Mouse (Mus musculus): ENCODE results near the gene Fstl3. TPM values are rescaled to one million over a fixed set of nuclear protein-coding genes. Genes with fewer than 3 reads are reported as not detected.

Fstl3 gene
- polyA plus RNA-seq, 1 experiment = 2.5 TPM

GRCm38 (mm10) chr10:79800508-79800907, 23.4 kb downstream of the Fstl3 start:
- no peak for DNase-seq
- 24% methylated on average over 11 of the region's 11 CpGs for WGBS
- TF ChIP-seq CTCF (IDR thresholded peaks at IDR 0.05; ENCODE audit: borderline replicate concordance, insufficient read depth, low read depth, low read length) = no peak
- TF ChIP-seq POLR2A (IDR thresholded peaks at IDR 0.05; ENCODE audit: borderline replicate concordance, insufficient read depth, low read length) = no peak
- Histone ChIP-seq H3K4me1 (ENCODE audit: control insufficient read depth, insufficient read depth, low read length) (peaks cover 40% of the 10 kb centered on the region), H3K27ac (ENCODE audit: insufficient read depth, low read length) (no peak overlapping the region; the same call in 1 of the 2 replicates), H3K27me3 (ENCODE audit: control insufficient read depth, insufficient read depth, low read length) (no peaks in the 10 kb centered on the region), H3K4me3 (replicated peaks; ENCODE audit: insufficient read depth, low read depth, low read length) (no peak overlapping the region)

DNA sequence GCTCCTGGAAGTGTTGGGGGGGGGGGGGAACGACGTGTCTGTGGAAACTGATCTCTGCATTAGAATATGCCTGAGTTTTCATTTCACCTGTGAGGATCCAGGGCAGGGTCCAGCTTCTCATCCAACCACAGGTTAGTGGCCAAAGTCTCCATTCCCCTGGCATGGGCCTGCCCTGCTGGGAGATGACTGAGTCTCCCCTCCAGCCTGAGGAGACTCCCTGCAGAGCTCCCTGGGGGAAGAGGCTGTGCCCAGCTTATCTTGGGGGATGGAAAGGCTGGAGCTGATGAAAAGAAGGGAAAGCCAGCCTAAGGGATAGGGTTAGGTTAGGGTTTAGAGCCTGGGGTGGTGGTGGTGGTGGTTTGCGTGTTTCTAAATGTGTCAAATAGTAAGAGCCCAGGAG, 24.8 kb downstream of the Fstl3 start:
- TF ChIP-seq POLR2A (IDR thresholded peaks at IDR 0.05; ENCODE audit: borderline replicate concordance, insufficient read depth, low read length) (no peak), CTCF (IDR thresholded peaks at IDR 0.05; ENCODE audit: borderline replicate concordance, insufficient read depth, low read depth, low read length) (no peak)
- Histone ChIP-seq H3K4me3 (replicated peaks; ENCODE audit: insufficient read depth, low read depth, low read length) (no peak overlapping the region), H3K4me1 (ENCODE audit: control insufficient read depth, insufficient read depth, low read length) (peaks cover 52% of the 10 kb centered on the region), H3K27me3 (ENCODE audit: control insufficient read depth, insufficient read depth, low read length) (no peaks in the 10 kb centered on the region), H3K27ac (ENCODE audit: insufficient read depth, low read length) (peak overlapping the region; percentile 49)
- no peak for DNase-seq
- 30% methylated on average over 3 of the region's 3 CpGs for WGBS

GRCm38 (mm10) chr10:79802331-79802971, 25.4 kb downstream of the Fstl3 start:
- H3K27me3 ChIP-seq (ENCODE audit: control insufficient read depth, insufficient read depth, low read length) = no peaks in the 10 kb centered on the region
- peak; percentile 47 to 52 for DNase-seq
- 21% methylated on average over 11 of the region's 11 CpGs for WGBS

DNA sequence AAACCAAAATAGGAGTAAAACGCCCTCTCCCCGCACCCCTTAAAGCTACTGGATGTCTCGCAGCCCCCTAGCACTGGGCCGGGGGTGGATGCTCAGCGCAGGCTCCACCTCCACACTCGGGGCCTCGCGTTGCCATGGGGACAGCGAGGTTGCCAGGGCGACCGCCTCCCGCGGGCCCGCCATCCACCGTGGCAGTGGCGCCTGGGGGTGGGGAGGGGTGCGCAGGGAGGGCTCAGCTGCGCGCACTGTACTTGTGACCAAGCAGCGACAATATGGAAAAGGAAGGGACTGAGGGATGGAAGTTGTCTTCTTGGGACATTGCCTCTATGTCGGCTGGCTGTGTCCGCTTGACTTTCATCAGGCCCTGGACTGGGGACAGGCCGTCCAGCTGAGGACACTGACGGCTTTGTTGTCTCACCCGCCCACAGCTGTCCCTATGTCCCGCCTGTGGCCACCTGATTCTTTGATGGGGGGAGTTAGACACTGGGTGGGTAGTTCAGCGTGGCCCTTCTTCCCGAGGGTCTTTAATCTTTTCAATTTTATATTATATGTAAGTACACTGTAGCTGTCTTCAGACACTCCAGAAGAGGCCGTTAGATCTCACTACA, 26.7 kb downstream of the Fstl3 start:
- H3K4me3 ChIP-seq (replicated peaks; ENCODE audit: insufficient read depth, low read depth, low read length) = peak overlapping the region; percentile 11
- TF ChIP-seq CTCF (IDR thresholded peaks at IDR 0.05; ENCODE audit: borderline replicate concordance, insufficient read depth, low read depth, low read length) (no peak), POLR2A (IDR thresholded peaks at IDR 0.05; ENCODE audit: borderline replicate concordance, insufficient read depth, low read length) (no peak)
- DNase-seq = peak; percentile 70
- H3K4me1 ChIP-seq (ENCODE audit: control insufficient read depth, insufficient read depth, low read length) = peaks cover 68% of the 10 kb centered on the region
- WGBS = 14% methylated on average over 29 of the region's 29 CpGs
- H3K27me3 ChIP-seq (ENCODE audit: control insufficient read depth, insufficient read depth, low read length) = no peaks in the 10 kb centered on the region
- H3K27ac ChIP-seq (ENCODE audit: insufficient read depth, low read length) = peak overlapping the region; percentile 66; the same call in 1 of the 2 replicates

More at GRCm38 (mm10) chr10:79802331-79802971, 25.4 kb downstream of the Fstl3 start:
- H3K4me1 ChIP-seq (ENCODE audit: control insufficient read depth, insufficient read depth, low read length) = peaks cover 58% of the 10 kb centered on the region
- TF ChIP-seq CTCF (IDR thresholded peaks at IDR 0.05; ENCODE audit: borderline replicate concordance, insufficient read depth, low read depth, low read length) = no peak
- no peak for TF ChIP-seq POLR2A (IDR thresholded peaks at IDR 0.05; ENCODE audit: borderline replicate concordance, insufficient read depth, low read length)
- peak overlapping the region; percentile 49 for H3K27ac ChIP-seq (ENCODE audit: insufficient read depth, low read length)
- no peak overlapping the region for H3K4me3 ChIP-seq (replicated peaks; ENCODE audit: insufficient read depth, low read depth, low read length)

DNA sequence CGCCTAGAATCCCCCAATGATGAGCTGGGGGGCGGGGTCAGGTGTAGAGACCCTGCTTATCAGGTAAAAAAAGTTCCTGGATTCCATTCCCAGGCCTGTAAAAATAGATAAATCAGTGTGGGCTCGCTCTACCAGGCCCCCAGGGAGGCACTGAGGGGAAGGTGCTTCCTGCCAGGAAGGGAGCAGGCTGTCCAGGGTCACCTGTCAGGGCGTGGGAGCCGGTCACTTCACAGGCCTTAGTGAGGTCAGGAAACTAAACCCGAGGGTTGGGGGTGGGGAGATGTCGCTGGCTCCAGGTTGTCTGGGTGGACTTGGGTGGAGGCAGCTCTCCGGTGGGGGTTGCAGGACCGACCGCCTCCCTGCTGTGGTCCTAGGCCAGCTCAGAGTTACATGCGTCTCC, 28.6 kb downstream of the Fstl3 start:
- peaks cover 62% of the 10 kb centered on the region for H3K4me1 ChIP-seq (ENCODE audit: control insufficient read depth, insufficient read depth, low read length)
- TF ChIP-seq CTCF (IDR thresholded peaks at IDR 0.05; ENCODE audit: borderline replicate concordance, insufficient read depth, low read depth, low read length) (no peak), POLR2A (IDR thresholded peaks at IDR 0.05; ENCODE audit: borderline replicate concordance, insufficient read depth, low read length) (no peak)
- no peaks in the 10 kb centered on the region for H3K27me3 ChIP-seq (ENCODE audit: control insufficient read depth, insufficient read depth, low read length)
- H3K4me3 ChIP-seq (replicated peaks; ENCODE audit: insufficient read depth, low read depth, low read length) = no peak overlapping the region
- WGBS = 51% methylated on average over 11 of the region's 11 CpGs
- H3K27ac ChIP-seq (ENCODE audit: insufficient read depth, low read length) = peak overlapping the region; percentile 40; the same call in 1 of the 2 replicates
- DNase-seq = no peak

DNA sequence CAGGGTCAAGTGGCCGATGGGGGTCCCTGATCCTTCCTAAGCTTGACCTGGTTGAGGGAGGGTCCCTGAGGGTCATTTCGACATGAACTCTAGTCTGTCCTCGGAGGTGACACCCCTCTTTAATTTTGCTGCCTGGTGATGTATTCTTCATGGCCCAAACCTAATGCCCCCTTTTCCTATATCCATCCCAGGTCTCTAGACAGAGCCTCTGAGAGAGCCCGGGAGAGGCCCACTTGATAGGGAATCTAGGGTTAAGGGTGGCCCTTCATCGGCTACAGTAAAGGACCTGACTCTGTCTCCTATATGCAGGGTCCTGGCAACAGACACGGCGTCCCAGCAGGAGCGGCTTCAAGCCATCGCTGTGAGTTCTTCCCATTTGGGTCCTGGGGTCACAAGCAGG, 29.3 kb downstream of the Fstl3 start:
- no peak overlapping the region for H3K4me3 ChIP-seq (replicated peaks; ENCODE audit: insufficient read depth, low read depth, low read length)
- peak overlapping the region; percentile 65 for H3K27ac ChIP-seq (ENCODE audit: insufficient read depth, low read length)
- H3K4me1 ChIP-seq (ENCODE audit: control insufficient read depth, insufficient read depth, low read length) = peaks cover 58% of the 10 kb centered on the region
- TF ChIP-seq POLR2A (IDR thresholded peaks at IDR 0.05; ENCODE audit: borderline replicate concordance, insufficient read depth, low read length) (no peak), CTCF (IDR thresholded peaks at IDR 0.05; ENCODE audit: borderline replicate concordance, insufficient read depth, low read depth, low read length) (no peak)
- no peaks in the 10 kb centered on the region for H3K27me3 ChIP-seq (ENCODE audit: control insufficient read depth, insufficient read depth, low read length)
- DNase-seq = no peak
- 73% methylated on average over 9 of the region's 9 CpGs for WGBS

- H3K4me1 ChIP-seq (ENCODE audit: control insufficient read depth, insufficient read depth, low read length) = peaks cover 53% of the 10 kb centered on the region
- no peaks in the 10 kb centered on the region for H3K27me3 ChIP-seq (ENCODE audit: control insufficient read depth, insufficient read depth, low read length)
- DNase-seq = no peak
- no peak overlapping the region for H3K4me3 ChIP-seq (replicated peaks; ENCODE audit: insufficient read depth, low read depth, low read length)
- WGBS = 82% methylated on average over 10 of the region's 10 CpGs
- TF ChIP-seq CTCF (IDR thresholded peaks at IDR 0.05; ENCODE audit: borderline replicate concordance, insufficient read depth, low read depth, low read length) = no peak
- no peak for TF ChIP-seq POLR2A (IDR thresholded peaks at IDR 0.05; ENCODE audit: borderline replicate concordance, insufficient read depth, low read length)
- peak overlapping the region; percentile 65 for H3K27ac ChIP-seq (ENCODE audit: insufficient read depth, low read length)
Measured at GRCm38 (mm10) chr10:79806972-79807371, 29.9 kb downstream of the Fstl3 start.

DNA sequence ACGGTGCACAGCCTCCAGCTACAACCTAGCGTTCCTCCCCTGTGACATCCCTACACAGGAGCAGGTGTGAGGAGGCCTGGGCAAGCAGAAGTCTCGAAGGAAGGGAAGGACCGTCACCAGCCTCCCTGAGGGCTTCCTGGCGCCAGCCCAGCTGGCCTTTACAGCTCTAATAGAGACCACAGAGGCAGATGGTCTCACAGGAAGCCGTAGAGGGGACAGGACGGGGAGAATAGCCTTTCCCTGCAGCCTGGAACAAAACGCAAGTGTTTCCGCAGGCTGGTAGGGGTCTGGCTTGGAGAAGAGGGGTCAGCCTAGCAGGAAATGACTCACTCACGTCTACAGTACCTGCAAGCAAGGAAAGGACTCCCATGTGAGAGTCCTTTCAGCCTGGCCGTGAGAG, 30.8 kb downstream of the Fstl3 start:
- H3K4me1 ChIP-seq (ENCODE audit: control insufficient read depth, insufficient read depth, low read length) = peaks cover 44% of the 10 kb centered on the region
- H3K27me3 ChIP-seq (ENCODE audit: control insufficient read depth, insufficient read depth, low read length) = no peaks in the 10 kb centered on the region
- whole genome bisulfite sequencing = 5% methylated on average over 11 of the region's 11 CpGs
- peak; percentile 61 to 69 for DNase-seq
- H3K27ac ChIP-seq (ENCODE audit: insufficient read depth, low read length) = peak overlapping the region; percentile 63
- H3K4me3 ChIP-seq (replicated peaks; ENCODE audit: insufficient read depth, low read depth, low read length) = no peak overlapping the region
- TF ChIP-seq POLR2A (IDR thresholded peaks at IDR 0.05; ENCODE audit: borderline replicate concordance, insufficient read depth, low read length) (no peak), CTCF (IDR thresholded peaks at IDR 0.05; ENCODE audit: borderline replicate concordance, insufficient read depth, low read depth, low read length) (no peak)
